Mouse (Mus musculus): ENCODE data around the gene Eif5.
"Not testable (repeated sequence)": the region's sequence is repeated elsewhere in the genome, so short reads cannot be mapped to it uniquely, and the experiment has no call there.

The Eif5 gene

DNA sequence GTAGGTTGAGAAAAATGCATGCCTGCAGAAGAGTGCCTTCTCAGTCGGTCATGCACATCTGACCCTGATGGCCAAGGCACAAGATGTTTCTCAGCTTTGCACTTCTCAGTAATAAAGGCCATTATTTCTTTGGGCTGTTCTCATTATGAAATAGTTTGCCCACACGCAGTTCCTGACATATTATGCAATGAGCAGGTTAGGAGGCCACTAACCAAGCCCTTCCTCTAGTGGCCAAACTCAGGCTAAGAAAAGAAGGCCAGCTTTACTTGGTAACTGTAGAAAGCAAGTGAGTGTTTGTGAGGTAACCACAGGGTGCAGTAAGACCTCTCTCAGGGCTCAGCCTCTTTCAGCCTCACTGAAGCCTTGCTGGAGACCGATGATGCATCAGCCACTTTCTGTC is 12.9 kb upstream of the Eif5 start:
- no peak for DNase-seq (ENCODE audit: inconsistent ontology term)

GRCm38 (mm10) chr12:111527643-111528281 is 10.1 kb upstream of the Eif5 start:
- DNase-seq (ENCODE audit: inconsistent ontology term): no peak

- no peak for DNase-seq (ENCODE audit: inconsistent ontology term)
These were observed 8.6 kb upstream of the Eif5 start for GRCm38 (mm10) chr12:111529192-111529591.

DNA sequence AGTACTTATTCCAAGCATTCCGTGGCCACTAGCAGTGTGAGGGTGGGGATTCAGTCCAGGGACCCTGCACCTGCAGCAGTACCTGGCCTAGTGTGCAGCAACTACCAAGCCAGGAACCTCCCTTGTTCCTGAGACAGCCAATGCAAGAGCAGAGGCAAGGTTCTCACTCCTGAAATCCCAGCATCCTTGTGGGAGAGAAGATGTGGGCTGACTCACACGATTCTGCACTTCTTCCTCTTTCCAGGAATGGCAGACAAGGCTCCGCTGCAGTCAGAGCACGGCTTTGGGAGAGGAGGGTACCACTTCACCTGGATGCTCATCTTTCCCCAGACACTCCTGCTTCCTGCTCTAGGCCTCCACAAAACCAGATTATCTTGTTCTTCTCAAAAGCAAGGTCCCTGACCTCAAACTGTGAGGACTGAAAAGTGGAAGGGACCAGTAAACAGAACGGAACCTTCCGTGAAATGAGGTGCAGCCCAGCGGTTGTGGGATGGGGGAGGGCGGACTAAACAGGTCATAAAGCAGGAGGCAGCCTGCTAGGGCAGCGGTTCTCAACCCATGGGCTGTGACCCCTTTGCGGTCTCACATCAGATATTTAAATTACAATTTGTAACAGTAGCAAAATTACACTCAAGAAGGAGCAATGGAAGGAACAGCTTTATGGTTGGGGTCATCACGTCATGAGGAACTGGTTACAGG is 4.6 kb upstream of the Eif5 start:
- no peak for DNase-seq (ENCODE audit: inconsistent ontology term)

- DNase-seq (ENCODE audit: inconsistent ontology term): no peak
These were observed 2.5 kb upstream of the Eif5 start for GRCm38 (mm10) chr12:111535281-111535680.

DNA sequence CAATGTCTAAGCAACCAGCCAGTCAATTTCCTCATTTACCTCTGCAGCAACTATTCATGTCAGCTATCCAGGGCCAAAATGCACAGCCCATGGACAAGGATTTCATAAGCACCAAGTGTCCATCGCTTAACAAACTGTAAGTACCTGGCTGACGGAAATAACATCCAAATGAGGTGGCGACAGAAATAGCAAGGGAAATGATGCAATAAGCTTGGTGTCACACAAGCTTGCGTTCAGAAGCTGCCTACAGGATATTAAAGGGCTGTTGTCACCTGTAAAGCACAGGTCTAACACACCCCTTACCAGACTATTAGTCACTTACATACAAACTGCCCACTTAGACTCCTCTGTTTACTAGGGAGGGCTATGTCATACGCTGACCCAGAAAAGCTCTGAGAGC is 2.1 kb upstream of the Eif5 start:
- no peak for DNase-seq (ENCODE audit: inconsistent ontology term)

GRCm38 (mm10) chr12:111536746-111537145 is 1.1 kb upstream of the Eif5 start:
- DNase-seq (ENCODE audit: inconsistent ontology term): peak; percentile 51

GRCm38 (mm10) chr12:111537341-111537740 is 475 bp upstream of the Eif5 start:
- DNase-seq (ENCODE audit: inconsistent ontology term): no peak

GRCm38 (mm10) chr12:111538292-111539040 is 650 bp downstream of the Eif5 start:
- DNase-seq (ENCODE audit: inconsistent ontology term): peak; percentile 96

DNA sequence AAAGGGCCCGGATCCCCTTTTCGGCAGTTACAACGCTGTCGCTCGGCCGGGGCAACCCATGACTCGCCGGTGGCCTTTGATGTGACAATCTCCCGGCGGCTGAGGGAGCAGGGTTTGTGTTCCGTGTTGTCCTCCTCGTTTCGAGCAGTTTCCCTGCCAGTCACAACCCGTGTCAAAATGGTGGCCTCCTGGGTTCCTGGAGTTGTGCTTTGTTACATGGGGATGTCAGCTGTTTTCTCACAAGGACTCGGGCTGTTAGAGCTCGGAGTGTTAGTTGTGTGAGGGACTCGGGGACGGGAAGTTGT is 1.2 kb downstream of the Eif5 start:
- no peak for DNase-seq (ENCODE audit: inconsistent ontology term)

GRCm38 (mm10) chr12:111547070-111547469 is 9.3 kb downstream of the Eif5 start:
- no peak for DNase-seq (ENCODE audit: inconsistent ontology term)

- no peak for DNase-seq (ENCODE audit: inconsistent ontology term)
These were observed 10.9 kb downstream of the Eif5 start for GRCm38 (mm10) chr12:111548555-111549289.

DNA sequence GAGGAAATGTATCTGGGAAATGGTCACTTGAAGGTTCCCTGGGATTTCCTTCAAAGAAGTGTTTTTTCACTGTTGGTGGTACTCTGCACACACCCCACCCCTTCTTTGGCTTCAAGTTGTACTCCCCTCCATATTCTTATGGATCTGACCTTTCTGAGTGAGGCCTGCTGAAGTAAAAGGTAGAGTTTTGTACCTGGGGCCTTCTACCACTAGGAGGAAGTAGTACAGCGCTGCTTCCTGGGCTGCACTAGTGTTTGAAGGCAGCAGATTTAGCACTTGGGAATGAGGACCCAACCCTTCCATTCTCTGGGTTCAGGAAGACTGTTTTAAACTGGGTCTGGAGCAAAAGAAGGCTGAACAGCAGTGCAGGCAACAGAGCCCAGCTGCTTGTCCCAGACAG is 12.9 kb downstream of the Eif5 start:
- DNase-seq (ENCODE audit: inconsistent ontology term): no peak

DNA sequence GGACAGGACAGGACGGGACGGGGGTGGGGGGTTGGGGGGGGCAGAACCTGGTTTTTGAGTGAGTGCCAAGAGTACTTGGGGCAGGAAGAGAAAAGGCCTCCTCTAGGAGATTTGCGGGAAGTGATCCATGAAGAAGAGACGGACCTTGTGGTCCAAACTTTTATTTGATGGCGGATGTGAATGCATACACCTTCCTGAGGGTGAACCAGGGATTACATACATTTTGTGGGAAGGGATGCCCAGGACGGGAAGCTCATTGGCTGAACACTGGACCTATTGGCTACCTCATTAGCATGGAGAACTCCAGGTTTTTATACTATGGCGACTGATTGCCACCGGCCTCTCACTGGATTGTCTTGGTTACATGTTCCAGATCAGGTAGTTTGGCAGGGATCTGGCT is 14.5 kb downstream of the Eif5 start:
- DNase-seq (ENCODE audit: inconsistent ontology term): no peak

DNA sequence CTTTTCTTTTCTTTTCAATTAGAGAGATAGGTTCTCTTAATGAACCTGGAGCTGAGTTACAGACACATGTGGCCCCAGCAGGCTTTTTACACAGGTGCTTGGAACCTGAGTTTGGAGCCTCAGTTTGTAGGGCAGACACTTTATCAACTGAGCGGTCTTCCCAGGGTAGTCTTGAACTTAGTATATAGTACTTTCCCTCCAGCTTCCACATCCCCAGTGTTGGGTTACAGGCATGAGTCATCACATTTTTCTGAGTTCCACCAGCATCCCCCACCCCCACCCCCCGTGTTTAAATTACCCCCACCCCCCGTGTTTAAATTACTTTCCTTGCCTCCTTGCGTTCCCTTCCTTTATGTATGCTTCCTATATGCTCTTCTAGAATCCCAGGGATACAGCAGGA is 17.5 kb downstream of the Eif5 start:
- no peak for DNase-seq (ENCODE audit: inconsistent ontology term)

GRCm38 (mm10) chr12:111555893-111556292 is 18.1 kb downstream of the Eif5 start:
- not testable (repeated sequence) for DNase-seq (ENCODE audit: inconsistent ontology term)

DNA sequence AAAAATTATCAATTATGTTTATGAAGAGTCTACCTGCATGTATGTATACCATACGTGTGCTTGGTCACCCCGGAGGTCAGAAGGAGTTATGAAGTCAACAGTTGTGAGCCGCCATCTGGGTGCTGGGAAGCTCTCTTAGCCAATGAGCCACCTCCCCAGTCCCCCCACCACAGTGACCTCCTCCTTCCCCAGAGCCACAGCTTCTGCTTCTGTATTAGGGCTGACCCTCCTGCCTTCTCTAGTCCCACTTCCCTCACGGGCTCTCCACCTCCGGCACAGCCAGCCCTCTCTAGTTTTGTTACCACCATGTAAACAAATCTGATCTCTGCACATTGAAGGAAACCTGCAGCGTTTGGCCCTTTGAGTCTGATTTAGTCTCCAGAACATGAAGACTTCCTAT is 19.7 kb downstream of the Eif5 start:
- DNase-seq (ENCODE audit: inconsistent ontology term): no peak

DNA sequence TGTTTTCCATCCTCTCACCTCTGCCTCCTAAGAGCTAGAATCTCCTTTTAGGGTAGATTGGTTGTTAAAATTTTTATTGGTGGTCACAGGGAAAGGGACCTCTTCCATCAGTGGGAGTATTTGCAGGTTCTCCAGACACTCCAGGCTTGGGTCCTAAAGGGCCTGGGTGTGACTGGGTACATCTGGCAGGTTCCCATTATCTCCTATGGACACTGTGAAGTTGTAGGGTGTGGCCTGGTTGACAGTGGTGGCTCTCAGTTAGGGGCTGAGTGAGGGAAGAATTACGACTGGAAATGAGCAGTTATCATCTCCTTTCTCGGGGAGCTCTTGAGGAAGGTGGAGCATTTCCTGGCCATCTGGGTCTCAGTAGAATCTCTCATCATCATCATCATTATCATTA is 20.8 kb downstream of the Eif5 start:
- no peak for DNase-seq (ENCODE audit: inconsistent ontology term)

GRCm38 (mm10) chr12:111559647-111560258 is 21.9 kb downstream of the Eif5 start:
- no peak for DNase-seq (ENCODE audit: inconsistent ontology term)

DNA sequence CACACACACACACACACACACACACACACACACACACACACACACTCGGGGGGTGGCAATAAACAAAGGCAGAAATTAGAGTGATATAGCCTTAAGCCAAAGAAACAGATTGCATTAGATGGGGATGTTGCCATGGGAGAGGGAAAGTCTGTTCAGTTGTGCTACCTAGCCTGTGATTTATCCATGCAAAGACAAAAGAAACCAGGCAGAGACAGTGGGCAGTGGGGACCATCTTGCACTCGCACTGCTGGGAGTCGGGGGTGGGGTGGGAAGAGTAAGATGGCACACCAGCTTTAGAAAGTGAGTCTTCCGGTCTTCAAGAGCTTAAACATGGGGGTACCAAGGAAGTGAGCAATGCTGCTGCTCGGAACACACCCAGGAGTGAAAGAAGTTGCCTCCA is 22.5 kb downstream of the Eif5 start:
- DNase-seq (ENCODE audit: inconsistent ontology term): no peak

DNA sequence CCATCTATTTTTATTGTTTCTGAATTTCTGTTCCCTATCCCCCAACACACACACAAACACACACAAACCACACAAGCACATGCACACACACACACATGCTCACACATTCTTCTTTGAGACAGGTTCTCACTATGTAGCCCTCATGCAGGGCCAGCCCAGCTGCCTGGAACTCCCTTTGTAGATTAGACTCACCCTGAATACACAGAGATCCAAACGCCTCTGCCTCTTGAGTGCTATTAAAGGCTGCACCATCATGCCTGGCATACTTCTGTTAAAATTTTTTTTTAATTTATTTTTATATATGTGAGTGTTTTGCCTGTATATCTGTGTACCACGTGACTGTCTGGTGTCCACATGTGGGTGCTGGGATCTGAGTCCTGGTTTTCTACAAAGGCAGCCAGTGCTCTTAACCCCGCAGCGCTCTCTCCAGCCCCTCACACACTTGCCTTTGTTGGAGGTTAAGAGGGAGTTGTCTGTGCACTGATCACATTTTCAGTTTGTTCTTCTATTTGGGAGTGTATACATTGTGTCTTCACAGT is 24.5 kb downstream of the Eif5 start:
- no peak for DNase-seq (ENCODE audit: inconsistent ontology term)

All from Muller cell, postnatal 12 days (primary cell).